Mouse (Mus musculus): ENCODE data around the gene Mecr.

DNA sequence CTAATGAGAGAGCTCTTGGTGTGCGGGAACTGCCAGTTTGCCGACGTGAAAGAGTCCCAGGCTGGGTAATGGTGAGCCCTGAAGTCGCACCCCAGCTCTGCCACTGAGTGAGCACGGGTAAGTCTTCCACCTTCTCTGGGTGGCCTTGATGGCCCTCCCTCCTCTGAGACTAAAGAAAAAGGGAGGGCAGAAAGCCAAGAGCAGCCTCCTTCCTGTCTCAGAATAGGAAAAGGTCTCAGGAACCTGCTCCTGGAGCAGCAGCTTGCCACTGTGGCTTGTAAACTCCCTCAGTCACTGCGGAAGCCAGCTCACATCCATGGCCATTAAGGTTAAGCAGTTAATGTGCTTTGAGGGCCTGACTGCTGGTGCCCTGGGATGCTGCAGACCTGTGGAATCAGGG, 42.1 kb downstream of the Mecr start:
- TF ChIP-seq CTCF (IDR thresholded peaks at IDR 0.05 in 2 of 3, conservative IDR thresholded peaks at IDR 0.05 in 1 of 3; ENCODE audit: control insufficient read depth in 1 of 3, insufficient read depth in 1 of 3, low read depth in 2 of 3, low read length in 3 of 3, poor library complexity in 1 of 3, severe bottlenecking in 1 of 3): no peak
- no peak for TF ChIP-seq MAFK (IDR thresholded peaks at IDR 0.05; ENCODE audit: borderline replicate concordance, low read depth, low read length)
- TF ChIP-seq MAX (IDR thresholded peaks at IDR 0.05; ENCODE audit: low read length): no peak
- TF ChIP-seq ZC3H11A (IDR thresholded peaks at IDR 0.05; ENCODE audit: low read depth, low read length): no peak
- TF ChIP-seq RAD21 (IDR thresholded peaks at IDR 0.05; ENCODE audit: low read depth, low read length): no peak
- no peak for TF ChIP-seq POLR2A (IDR thresholded peaks at IDR 0.05; ENCODE audit: control insufficient read depth in 1 of 2, insufficient read depth in 1 of 2, low read depth in 1 of 2, low read length in 2 of 2, poor library complexity in 1 of 2)
- no peak for TF ChIP-seq SIN3A (IDR thresholded peaks at IDR 0.05; ENCODE audit: low read length)
- no peak for TF ChIP-seq E2F4 (IDR thresholded peaks at IDR 0.05; ENCODE audit: borderline replicate concordance, low read depth, low read length)
- no peak for TF ChIP-seq TBP (IDR thresholded peaks at IDR 0.05; ENCODE audit: low read depth, low read length)
- no peak for TF ChIP-seq ZNF384 (IDR thresholded peaks at IDR 0.05; ENCODE audit: low read depth, low read length)
- no peak for TF ChIP-seq MXI1 (IDR thresholded peaks at IDR 0.05; ENCODE audit: low read depth, low read length)
- TF ChIP-seq ZKSCAN1 (IDR thresholded peaks at IDR 0.05; ENCODE audit: low read depth, low read length): no peak

All from MEL (cell line).